Mouse (Mus musculus) right cerebral cortex, postnatal 10 days (tissue): ENCODE measurements at regions not wholly inside any gene's neighbourhood (a gene's known extent, or its start where the extent isn't known, plus 50 kb on each side); places are given as distances from the start of the nearest gene placed in this dataset.

Source experiments
- DNase-seq, 2 experiments: peaks; one replicate each; pipeline ENCODE4 v3.0.0; 2021; ENCODE audit warnings: low spot score in 2 of 2

- no peak for DNase-seq
These were observed 57.9 kb upstream of the Stx18 start for GRCm38 (mm10) chr5:37980692-37981091.

GRCm38 (mm10) chr5:37976943-37977434, 61.6 kb upstream of the Stx18 start:
- DNase-seq: no peak

- DNase-seq: no peak
These were observed 65.5 kb upstream of the Stx18 start for GRCm38 (mm10) chr5:37972980-37973545.

GRCm38 (mm10) chr5:37971724-37972123, 66.8 kb upstream of the Stx18 start:
- no peak for DNase-seq

GRCm38 (mm10) chr5:37968596-37968995, 69.9 kb upstream of the Stx18 start:
- no peak for DNase-seq

- DNase-seq: no peak
These were observed 70.6 kb upstream of the Stx18 start for GRCm38 (mm10) chr5:37967914-37968375.

- DNase-seq: no peak
These were observed 71.2 kb upstream of the Stx18 start for GRCm38 (mm10) chr5:37967106-37967913.

- DNase-seq: no peak
These were observed 74.9 kb upstream of the Stx18 start for GRCm38 (mm10) chr5:37963688-37964087.

GRCm38 (mm10) chr5:37962513-37962912, 76.0 kb upstream of the Stx18 start:
- DNase-seq: no peak

GRCm38 (mm10) chr5:37960216-37960615, 78.3 kb upstream of the Stx18 start:
- DNase-seq: no peak

GRCm38 (mm10) chr5:37952096-37952495, 86.4 kb upstream of the Stx18 start:
- DNase-seq: no peak

GRCm38 (mm10) chr5:37932760-37933122, 105.8 kb upstream of the Stx18 start:
- DNase-seq: no peak

GRCm38 (mm10) chr5:37932086-37932759, 106.3 kb upstream of the Stx18 start:
- DNase-seq: no peak

GRCm38 (mm10) chr5:37920481-37920880, 96.1 kb upstream of the Msx1 start:
- DNase-seq: no peak

GRCm38 (mm10) chr5:37919102-37919501, 94.7 kb upstream of the Msx1 start:
- DNase-seq: no peak

GRCm38 (mm10) chr5:37918001-37918707, 93.8 kb upstream of the Msx1 start:
- DNase-seq: no peak

GRCm38 (mm10) chr5:37917161-37917560, 92.8 kb upstream of the Msx1 start:
- DNase-seq: no peak

- no peak for DNase-seq
These were observed 80.4 kb upstream of the Msx1 start for GRCm38 (mm10) chr5:37904683-37905352.

GRCm38 (mm10) chr5:37903861-37904260, 79.5 kb upstream of the Msx1 start:
- no peak for DNase-seq

GRCm38 (mm10) chr5:37902741-37903140, 78.4 kb upstream of the Msx1 start:
- no peak for DNase-seq

GRCm38 (mm10) chr5:37901861-37902291, 77.5 kb upstream of the Msx1 start:
- DNase-seq: no peak
